Mouse (Mus musculus) layer of hippocampus, adult 11-12 months (tissue): Measurements from ENCODE around the gene Egfl8.

Source experiments
- DNase-seq: peaks from one replicate; pipeline ENCODE4 v3.0.0; 2022; ENCODE audit warnings: low spot score

Gene Egfl8

DNA sequence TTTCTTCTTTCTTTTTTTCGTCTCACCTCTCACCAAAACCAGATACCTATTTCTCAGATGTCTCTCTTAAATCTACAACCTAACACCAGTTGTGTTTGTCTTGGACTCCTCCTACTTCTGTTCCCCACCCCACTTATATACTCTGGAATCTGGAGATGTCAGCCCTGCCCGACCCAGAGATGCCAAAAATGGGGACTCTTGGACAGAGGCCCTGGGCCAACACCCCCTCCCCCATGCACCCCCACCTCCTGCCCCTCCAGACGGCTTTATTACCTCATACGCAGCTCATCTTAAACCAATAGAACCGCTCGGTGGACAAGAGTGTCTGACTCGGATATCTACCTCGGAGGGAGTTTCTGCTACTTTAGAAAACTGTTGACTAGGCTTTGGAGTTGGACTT lies 19.7 kb downstream of the Egfl8 start:
- no peak for DNase-seq

DNA sequence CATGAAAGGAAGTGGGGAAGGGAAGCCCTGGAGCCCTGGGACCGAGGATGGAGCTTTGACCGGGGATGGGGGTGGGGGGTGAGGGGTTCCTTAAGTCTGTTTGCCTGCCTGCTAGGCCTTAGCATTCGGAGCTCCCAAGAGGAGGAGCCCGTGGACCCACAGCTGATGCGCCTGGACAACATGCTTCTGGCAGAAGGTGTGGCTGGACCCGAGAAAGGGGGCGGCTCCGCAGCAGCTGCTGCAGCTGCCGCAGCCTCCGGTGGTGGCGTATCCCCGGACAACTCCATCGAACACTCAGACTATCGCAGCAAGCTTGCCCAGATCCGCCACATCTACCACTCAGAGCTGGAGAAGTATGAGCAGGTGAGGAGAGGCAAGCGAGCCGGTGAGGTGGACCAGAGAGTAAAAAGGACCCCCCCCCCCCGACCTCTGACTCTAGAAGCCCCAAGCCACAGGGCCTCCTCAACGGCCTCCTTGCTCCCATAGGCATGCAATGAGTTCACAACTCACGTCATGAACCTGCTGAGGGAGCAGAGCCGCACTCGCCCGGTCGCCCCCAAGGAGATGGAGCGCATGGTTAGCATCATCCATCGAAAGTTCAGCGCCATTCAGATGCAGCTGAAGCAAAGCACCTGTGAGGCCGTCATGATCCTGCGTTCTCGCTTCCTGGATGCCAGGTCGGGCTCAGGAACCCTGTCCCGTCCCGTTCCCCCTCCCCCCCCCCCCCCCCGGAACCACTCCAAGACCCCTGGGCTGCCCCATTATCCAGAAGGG lies 21.8 kb downstream of the Egfl8 start:
- DNase-seq: no peak

DNA sequence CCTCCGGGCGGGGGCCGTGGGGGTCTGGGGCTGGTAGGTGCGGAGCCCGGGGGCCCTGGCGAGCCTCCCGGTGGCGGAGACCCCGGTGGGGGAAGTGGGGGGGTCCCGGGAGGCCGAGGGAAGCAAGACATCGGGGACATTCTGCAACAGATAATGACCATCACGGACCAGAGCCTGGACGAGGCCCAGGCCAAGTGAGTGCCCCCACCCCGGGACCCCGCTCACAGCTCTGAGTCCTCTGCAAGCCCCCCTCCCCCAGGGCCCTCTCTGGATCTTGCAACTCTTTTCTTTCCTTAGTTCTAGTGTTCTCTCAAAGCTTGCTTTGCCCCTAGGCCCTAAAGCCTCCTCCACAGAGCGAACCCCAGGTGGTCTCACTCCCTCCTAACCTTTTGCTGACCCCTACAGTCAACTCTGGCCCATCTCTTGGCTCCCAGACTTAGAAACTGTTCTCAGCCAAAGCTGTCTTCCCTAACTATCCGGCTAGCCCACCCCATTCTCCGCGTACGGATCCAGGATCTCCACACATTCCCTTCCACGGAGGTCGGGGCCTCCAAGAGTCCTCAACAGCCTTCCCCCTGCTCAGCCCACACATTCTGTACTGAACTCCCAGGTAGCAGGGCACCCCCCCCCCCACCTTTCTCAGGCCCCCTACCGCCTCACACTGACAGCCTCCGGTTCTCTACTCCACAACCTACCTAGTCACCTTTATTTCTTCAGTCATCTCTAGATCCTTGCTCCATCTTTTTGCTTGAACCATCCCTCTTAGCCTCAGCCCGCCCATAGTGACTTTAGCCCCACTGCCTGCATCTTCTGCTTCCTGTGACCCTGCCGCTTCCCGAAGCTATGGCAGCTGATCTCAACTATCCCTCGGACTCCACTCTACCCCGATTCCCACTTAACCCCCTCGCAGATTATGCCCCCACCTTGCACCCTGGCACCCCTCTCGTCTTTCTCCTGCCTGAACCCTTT lies 22.9 kb downstream of the Egfl8 start:
- DNase-seq: no peak

DNA sequence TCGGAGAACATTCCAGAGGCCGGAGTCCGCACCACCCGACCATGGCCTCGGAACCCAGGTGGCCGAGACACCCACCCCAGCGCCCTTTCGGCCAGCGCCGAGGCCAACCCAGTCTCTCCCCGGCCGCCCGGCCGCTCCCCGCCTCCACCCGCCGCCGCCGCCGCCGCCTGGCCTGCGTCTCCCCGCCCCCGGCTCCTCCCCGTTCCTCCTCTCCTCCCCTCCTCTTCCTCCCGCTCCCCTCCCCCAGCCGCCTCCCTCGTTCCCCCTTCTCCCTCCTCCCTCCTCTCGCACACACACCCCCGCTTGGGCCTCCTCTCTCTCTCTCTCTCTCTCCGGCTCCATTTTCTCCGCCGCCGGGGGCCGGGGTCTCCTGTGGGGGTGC lies 23.8 kb downstream of the Egfl8 start:
- DNase-seq: peak; percentile 85

DNA sequence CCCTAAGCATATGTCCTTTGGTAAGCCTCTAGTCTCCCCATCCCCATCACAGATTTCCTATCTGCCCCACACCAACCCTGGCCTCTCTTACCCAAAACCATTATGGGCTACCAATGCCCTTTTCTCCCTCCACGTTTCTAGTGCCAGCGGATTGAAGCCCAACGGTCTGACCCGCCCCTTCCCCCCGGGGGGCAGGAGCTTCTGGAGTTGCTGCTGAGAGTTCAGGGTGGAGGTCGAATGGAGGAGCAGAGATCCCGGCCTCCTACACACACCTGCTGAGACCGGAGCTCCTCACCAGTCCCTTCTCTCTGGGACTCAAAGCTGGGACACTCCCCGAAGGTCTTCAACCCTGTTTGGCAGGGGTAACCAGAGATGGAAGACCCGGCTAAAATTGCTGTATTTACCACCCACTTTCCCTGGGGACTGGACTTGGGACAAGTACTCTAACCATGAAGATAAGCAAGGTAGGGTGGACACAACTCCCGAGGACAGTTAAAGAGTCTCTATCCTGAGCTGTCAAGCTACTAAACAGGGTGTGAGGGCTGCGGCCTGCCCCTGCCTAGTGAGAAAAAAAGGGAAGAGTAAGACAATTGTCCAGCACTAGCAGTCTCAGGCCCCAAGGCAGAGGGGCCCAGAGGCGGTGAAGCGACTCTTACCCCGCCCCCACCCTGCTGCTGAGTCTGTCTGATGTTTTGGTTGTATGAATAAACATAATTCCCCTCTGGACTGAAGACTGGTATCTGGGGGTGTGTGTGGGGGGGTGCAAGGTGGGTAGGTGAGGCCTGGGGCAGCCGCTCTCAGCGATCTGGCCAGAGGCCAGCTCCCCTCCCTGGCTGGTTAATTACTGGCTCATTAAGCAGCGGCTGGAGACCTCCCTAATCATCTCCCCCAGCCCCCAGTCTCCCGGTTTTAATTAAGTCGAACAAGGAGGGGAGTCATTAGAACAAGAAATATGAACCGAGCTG lies 24.5 kb downstream of the Egfl8 start, which contains the start of gene Pbx2:
Pbx2 (plus strand) TSS at position 238 of the 965 bp plus-strand sequence.
- DNase-seq: peak; percentile 23

DNA sequence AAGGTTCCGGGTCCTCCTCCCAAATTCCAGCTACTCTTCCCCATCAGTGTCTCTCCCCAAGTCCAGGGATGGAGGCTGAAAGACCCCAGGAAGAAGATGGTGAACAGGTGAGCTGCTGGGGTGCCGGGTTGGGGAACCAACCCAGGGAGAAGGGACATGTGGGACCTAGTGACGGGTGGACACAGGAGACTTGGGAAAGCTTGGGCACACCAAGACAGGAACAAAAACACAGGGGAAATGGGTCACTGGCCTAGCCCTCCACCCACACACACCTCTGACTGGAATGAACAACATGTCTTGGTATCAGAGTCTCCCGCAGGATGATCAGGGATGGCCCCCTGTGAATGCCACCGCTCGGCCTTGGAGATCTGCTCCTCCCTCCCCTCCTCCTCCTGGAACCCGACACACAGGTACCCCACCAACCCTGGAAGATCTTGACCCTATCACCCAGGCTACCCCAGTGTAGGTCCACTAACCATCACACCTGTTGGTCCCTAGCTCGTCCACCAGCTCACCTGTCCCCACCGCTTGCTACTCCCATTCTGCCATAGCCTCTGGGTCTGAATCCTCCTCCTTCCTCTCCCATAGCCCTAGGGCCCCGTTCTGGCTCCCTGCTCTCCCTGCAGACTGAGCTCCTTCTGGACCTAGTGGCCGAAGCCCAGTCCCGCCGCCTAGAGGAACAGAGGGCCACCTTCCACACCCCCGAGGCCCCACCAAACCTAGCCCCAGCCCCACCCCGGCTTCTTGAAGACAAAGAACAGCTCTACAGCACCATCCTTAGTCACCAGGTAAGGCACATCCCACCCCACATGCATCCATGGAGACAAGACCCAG lies 25.4 kb downstream of the Egfl8 start:
- no peak for DNase-seq

DNA sequence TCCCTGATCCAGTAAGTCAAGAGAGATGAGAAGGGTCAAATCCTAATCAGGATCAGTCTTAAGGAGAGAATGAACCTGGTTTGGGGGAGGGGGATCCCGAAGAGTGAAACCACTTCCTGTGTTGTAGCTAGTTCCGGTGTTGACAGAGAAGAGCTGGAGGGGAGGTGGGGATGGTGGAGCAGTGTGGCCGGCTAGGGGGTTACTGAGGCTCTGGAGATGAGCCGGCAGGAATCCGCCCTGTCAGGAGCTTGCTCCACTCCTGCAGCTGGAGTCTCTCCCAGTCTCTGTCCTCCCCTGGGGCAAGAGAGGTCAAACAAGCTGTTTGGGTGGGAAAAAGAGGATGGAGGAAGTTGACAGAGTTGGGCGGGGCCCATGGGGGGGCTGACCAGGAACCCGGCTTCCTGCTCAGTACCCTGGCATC lies 26.1 kb downstream of the Egfl8 start, which contains the start of gene Gpsm3:
Gpsm3 (plus strand) TSS at position 126 of the 421 bp plus-strand sequence.
- DNase-seq: no peak

DNA sequence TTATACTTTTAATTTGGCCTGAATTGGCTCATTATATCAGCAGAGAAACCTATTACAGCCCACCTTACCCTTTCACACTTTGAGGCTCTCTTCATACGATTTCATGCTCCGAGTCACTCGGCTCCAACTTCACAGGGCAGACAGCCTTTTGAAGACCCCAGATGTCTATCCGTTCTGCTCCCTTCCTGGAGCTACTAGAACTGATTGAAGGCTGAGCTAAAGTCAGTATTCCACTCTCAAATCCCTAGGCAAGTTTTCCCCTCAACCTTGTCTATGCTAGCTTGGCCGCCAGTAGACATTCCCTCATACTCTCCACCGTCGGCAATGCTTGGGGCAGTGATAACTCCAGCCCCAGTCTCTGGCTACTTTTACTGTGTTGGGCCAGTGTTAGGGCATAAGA lies 26.6 kb downstream of the Egfl8 start:
- DNase-seq: no peak

DNA sequence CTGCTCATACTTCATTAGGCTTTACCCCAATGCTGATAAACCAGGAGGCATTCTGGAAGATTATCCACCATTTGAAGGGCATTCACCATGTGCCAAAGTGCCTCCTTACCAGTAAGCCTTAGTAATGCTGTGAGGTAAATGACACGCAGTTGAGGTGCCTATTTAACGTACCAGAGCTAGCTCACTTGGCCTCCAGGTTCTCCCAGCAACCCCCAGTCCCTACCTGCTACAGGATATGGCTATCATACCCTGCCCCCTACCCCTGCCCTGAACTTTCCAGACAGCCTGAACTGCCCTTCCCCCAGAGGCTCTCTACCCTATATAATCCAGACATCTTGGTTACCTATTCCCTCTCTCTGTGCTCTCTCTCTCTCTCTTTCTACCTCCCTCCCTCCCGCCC lies 27.0 kb downstream of the Egfl8 start:
- DNase-seq: no peak

DNA sequence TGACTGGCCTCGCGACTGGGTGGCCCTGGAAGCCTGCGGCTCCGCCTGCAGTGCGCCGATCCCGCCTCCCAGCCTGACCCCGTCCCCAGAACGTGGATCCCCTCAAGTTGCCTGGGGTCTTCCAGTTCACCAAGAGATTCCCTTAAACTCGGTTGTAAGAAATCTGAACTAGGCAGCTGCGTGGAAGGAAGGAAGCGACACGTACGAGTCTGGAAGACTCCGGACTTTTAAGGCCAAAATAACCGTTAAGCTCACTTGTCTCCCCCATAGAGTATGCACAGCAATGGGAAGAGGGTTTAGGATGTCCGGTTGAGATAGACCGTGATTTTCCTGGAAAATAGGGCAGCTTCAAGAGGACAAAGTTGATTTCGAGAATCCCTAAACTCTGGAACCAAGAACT lies 28.0 kb downstream of the Egfl8 start:
- DNase-seq: no peak

DNA sequence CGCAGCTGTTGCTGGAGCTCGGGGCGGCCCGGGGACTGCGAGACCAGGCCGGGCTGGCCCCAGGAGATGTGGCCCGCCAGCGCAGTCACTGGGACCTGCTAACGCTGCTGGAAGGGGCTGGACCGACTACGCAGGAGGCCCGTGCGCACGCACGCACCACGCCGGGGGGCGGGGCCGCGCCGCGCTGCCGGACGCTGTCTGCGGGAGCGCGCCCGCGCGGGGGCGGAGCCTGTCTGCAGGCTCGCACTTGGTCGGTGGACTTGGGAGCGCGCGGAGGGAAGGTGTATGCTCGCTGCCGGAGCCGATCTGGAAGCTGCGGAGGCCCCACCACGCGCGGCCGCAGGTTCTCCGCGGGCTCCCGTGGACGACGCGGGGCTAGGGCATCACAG lies 28.4 kb downstream of the Egfl8 start:
- DNase-seq: peak; percentile 98

DNA sequence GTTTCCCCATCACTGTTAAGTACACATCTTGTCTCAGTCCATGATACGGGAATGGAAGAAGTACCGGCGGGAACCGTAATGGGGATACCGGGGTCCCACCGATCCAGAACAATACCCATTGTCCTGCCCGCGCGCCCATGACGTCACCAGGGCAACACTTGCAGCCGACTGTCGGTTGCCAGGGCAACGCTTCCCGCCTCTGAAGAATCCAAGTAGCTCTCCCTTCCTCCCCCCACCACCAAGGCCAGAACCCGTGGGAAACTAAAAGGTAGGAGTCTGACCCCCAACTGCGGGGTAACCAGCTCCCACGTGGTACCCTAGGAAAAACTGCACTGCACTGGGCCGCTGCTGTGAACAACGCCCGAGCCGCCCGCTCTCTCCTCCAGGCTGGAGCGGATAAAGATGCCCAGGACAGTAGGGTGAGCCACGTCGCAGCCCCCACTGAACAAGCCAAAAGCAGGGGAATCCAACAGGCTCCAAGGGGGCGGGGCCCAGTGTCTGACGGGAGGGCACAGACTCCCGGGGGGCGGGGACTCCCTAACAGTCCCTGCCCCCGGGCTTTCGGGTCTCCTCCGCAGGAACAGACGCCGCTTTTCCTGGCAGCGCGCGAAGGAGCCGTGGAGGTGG lies 28.9 kb downstream of the Egfl8 start:
- peak; percentile 91 for DNase-seq

DNA sequence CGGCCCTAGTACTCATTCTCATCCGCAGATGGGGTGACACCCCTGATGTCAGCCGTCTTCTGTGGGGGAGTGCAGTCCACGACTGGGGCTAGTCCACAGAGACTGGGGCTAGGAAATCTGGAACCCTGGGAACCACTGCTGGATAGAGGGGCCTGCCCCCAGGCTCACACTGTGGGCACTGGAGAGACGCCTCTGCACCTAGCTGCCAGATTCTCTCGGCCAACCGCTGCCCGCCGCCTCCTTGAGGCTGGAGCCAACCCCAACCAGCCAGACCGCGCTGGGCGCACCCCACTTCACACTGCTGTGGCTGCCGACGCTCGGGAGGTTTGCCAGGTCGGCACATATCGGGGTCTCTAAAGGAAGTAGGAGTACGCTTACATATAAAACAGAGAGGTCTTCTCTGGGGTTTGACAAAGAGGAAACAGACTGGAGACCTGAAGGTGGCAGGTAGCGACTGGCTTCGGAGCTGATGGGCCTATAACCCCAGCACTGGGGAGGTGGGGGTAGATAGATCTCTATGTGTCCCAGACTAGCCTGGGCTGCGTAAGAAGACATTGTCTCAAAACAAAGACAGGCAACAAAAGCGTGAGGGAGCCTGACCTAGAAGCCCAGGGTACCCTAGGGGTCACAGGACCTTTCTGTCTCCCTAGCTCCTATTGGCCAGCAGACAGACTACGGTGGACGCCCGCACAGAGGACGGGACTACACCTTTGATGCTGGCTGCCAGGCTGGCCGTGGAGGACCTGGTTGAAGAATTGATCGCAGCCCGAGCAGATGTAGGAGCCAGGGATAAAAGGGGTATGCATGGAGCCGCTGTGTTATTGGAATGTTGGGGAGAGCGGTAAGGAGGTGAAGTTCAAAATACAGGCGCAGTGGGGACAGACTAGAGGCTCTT lies 29.6 kb downstream of the Egfl8 start:
- no peak for DNase-seq

DNA sequence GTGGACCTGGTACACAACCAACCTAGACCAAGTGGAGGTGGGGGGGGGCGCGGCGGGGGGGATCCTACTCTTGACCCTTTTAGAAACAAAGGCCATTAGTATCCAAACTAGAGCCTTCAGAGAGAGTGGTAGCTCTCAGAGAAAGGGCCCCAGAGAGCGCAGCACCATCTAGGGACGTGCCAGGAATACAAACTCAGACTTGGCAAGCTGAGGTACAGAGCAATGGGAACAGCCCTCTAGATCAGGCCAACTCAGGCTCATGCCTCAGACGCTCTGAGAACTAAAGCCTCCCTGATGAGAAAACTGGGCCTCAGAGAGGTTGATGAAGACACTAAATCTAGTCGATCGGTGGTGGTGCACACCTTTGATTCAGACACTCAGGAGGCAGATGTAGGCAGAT lies 30.6 kb downstream of the Egfl8 start:
- DNase-seq: peak; percentile 52

DNA sequence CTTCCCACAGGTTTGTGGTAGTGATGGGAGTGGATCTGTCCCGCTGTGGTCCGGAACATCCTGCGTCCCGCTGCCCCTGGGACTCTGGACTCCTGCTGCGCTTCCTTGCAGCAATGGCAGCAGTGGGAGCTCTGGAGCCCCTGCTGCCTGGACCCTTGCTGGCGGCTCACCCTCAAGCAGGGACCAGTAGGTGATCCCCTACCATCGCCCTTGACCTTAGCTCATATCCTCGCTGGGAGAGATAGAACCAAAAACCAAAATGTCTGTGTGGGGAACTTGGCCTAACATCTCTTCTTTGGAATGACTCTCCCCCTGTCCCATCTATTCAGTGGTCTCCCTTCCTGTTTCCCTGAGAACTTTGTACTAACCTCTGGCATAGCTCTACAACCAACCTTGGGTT lies 32.0 kb downstream of the Egfl8 start:
- no peak for DNase-seq

DNA sequence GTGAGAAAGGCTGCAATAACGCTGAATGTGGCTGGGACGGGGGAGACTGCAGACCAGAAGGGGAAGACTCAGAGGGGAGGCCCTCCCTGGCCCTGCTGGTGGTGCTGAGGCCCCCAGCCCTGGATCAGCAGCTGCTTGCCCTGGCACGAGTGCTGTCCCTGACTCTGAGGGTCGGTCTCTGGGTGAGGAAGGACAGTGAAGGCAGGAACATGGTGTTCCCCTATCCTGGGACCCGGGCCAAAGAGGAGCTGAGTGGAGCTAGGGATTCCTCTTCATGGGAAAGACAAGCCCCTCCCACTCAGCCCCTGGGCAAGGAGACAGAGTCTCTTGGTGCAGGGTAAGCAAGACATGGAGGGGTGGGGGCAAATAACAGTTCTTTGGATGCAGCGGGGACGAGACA lies 32.4 kb downstream of the Egfl8 start:
- no peak for DNase-seq

DNA sequence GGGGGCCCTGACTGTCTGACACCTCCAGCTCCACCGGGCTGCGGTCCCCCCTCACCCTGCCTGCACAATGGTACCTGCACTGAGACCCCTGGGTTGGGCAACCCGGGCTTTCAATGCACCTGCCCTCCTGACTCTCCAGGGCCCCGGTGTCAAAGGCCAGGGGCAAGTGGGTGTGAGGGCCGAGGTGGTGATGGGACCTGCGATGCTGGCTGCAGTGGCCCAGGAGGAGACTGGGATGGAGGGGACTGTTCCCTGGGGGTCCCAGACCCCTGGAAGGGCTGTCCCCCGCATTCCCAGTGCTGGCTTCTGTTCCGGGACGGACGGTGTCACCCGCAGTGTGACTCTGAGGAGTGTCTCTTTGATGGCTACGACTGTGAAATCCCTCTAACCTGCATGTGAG lies 33.2 kb downstream of the Egfl8 start:
- DNase-seq: no peak

DNA sequence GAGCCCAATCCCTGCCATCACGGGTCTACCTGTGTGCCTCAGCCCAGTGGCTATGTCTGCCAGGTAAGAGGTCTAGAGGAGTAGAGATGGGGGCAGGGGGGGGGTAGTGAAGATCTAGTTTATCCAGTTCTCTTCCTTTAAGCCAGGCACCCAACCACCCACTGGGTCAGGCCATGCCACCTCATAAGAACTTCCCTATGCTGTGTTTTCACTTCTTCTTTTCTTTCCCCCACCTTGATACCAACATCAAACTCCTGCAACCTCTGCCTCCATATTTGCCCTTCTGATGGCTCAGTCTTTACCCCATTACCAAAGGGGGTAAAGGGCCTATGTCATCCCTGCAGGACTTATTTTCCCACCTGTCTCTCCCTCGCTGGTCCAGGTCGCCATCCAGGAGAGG lies 37.7 kb downstream of the Egfl8 start:
- no peak for DNase-seq

DNA sequence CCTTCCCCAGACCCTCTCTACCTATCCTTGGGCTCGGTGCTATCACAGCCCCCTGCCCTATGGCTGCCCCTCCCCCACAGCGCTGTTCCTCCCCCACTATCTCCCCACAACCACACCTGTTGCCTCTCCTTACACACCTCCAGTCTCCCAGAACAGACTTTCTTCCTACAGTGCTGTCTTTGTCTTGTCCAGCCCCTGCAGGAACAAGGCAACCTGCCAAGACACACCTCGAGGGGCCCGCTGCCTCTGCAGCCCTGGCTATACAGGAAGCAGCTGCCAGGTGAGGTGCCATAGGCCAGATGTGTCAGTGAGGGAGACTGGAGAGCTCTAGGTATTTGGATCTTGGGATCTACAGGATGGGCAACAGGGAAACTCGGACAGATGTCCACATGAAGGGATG lies 39.2 kb downstream of the Egfl8 start:
- DNase-seq: no peak
